Mouse (Mus musculus): ENCODE data around the gene Nhlrc2.

The Nhlrc2 gene

GRCm38 (mm10) chr19:56621876-56622275, 73.8 kb downstream of the Nhlrc2 start:
- no peak for DNase-seq (ENCODE audit: low read depth, low spot score)

DNA sequence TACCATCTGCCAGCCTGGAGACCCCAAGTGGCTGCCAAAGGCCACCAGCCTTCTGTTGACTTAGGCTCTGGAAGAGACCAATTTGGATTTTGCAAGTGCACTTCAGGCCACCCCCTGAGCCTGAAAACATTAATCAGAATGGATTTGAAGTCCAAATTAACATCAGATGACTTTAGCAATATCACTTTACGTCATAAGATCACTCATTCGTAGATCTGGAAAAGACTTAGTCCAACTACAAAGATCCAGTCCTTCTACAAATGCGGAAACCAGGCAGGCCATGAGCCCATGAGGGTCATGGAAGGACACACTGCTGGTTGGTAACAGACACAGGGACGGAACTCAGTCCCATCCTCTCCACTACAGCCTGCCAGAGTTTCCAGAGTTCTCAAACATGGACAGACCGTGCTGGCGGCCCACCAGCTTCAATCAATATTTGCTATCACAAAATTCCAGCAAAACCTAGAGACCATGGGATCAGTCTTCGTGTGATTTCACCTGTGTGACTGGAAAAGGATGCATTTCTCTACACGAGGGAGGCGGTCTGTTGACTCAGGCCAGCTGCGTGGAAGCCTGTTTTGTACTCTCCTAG, 79.9 kb downstream of the Nhlrc2 start:
- no peak for DNase-seq (ENCODE audit: low read depth, low spot score)

DNA sequence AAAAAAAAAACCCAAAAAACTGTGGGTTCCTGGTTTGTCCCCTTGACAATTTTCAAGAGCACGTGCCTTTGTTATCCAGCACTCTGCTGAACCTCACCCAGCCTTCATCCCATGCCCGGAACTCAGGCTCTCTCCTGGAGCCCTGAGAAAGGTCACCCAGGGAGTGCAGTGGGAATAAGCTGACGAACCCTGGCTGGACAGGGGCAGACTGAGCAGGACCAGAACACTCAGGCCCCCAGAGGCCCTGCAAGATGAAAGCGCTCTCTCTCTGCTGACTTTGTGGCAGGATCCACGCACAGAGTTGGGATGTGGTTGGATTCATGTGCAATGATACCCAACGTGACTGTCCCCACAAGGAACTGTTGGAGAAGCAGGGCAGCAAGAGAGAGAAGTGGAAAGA, 81.6 kb downstream of the Nhlrc2 start:
- no peak for DNase-seq (ENCODE audit: low read depth, low spot score)

- no peak for DNase-seq (ENCODE audit: low read depth, low spot score)
Observed at GRCm38 (mm10) chr19:56631017-56631416, 83.0 kb downstream of the Nhlrc2 start.

DNA sequence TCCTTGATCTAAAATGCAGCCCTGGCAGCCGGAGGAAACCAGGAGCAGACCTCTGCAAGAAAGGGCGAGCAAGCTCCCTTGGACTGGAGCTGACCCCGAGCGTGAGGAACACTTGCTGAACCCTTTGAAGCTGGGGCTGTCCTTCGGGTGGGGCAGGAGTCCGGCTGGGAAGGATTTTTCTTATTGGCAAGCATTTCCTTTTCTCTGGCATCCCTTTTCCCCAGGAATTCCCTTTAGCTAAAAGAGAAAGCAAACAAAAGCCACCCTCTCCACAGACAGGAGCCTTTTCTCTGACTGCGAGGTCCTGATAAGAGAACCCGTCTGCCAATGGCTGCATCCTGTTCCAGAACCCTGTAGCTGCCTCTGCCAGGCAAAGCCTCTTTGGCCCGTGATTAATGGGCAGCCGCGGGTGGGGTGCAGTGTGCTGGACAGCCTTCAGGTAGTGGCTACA, 83.4 kb downstream of the Nhlrc2 start:
- DNase-seq (ENCODE audit: low read depth, low spot score), result no peak

GRCm38 (mm10) chr19:56637035-56637683, 89.1 kb downstream of the Nhlrc2 start:
- no peak for DNase-seq (ENCODE audit: low read depth, low spot score)

- no peak for DNase-seq (ENCODE audit: low read depth, low spot score)
Observed at GRCm38 (mm10) chr19:56637684-56638049, 89.6 kb downstream of the Nhlrc2 start.

- DNase-seq (ENCODE audit: low read depth, low spot score), result no peak
Observed at GRCm38 (mm10) chr19:56647451-56648120, 99.5 kb downstream of the Nhlrc2 start.

GRCm38 (mm10) chr19:56651262-56651661, 103.2 kb downstream of the Nhlrc2 start:
- DNase-seq (ENCODE audit: low read depth, low spot score), result no peak

DNA sequence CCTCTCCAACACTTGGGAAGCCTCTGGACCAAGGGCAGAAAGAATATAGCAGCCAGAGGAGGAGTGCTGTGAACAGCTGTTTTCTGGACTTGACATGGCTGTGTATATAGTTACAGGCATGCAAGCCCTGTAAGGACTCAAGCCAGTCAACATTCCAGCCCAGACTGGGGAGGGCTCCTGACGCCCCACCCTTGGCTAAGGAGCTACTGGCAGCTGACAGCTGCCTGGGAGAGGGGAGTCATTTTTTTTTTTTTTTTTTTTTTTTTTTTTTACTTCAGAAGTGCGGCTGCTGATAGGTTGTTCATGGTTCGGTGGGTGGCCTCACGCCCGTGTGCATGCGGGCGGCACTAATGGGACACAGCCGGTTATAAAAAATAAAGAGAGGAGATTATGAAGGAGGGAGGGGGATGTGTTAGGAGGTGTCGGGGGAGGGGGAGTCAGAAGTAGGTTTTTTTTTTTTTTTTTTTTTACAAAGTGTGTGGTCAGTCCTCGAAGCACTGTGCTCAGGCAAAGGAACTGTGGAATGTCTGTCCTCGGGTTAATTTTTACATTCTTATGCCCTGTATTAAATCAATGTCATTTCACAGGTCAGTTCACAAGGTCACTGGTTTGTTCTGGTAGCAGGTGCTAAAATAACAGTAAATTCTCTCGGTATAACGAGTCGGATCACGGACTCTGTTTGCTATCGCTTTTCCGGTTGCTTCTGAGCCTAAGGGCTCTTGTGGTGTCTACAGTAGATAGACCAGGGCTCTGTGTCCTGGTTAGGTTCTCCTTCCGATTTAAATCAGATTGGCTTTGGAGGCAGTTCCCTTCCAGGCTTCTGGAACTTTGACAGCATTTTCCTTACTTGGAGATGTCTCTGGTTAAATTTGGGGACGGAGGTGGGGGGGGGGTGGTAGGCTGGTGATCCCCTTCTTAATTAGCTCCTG, 104.2 kb downstream of the Nhlrc2 start:
- peak; percentile 31 for DNase-seq (ENCODE audit: low read depth, low spot score)

Data from embryo, embryonic 11.5 days (tissue).